Mouse (Mus musculus) lung, postnatal 0 days (tissue): Measurements from ENCODE around the gene Cphx1.
"Not testable (repeated sequence)": the region's sequence is repeated elsewhere in the genome, so short reads cannot be mapped to it uniquely, and the experiment has no call there.

Experiments
- CTCF ChIP-seq: IDR thresholded peaks from 2 replicates; pipeline ENCODE4 v1.5.1; 2016; ENCODE audit warnings: antibody characterized with exemption, mild to moderate bottlenecking
- EP300 ChIP-seq: IDR thresholded peaks from 2 replicates; pipeline ENCODE4 v1.6.1; 2016; ENCODE audit warnings: antibody characterized with exemption, mild to moderate bottlenecking, control low read depth

DNA sequence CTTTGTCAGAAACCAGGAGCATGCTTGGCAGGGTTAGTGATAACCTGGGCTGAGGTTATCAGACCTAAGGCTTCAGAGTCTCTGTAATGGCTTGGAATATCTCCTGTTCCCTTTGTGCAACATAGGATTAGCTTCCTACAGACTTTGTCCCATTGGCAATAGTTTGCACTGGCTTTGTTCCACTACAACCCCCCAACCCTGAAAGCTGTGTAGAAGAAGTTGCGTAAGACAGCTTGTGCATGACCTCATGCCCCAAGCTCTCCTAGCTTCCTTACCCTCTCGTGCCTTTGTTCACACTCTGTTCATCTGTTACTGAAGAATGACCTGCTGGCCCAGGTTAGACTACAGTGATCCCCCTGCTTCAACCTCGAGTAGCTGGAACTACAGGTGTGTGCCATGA lies 19.8 kb downstream of the Cphx1 start:
- not testable (repeated sequence) for TF ChIP-seq CTCF, EP300
